Mouse (Mus musculus) gastrocnemius, adult 8-10 months (tissue): ENCODE data around the gene Vmn1r91. TPM values are rescaled to one million over a fixed set of nuclear protein-coding genes. Genes with fewer than 3 reads are reported as not detected.
"Not testable (repeated sequence)": the region's sequence is repeated elsewhere in the genome, so short reads cannot be mapped to it uniquely, and the experiment has no call there.

Source experiments
- DNase-seq, 2 experiments: peaks; one replicate each; pipeline ENCODE4 v3.0.0; 2022; ENCODE audit warnings: low spot score in 2 of 2
- total RNA-seq, 4 experiments: library from RNA; stranded (reverse); gene quantifications; 2 replicates each; pipeline ENCODE4 v1.2.4; 2022

Vmn1r91 gene
- not detected for total RNA-seq

DNA sequence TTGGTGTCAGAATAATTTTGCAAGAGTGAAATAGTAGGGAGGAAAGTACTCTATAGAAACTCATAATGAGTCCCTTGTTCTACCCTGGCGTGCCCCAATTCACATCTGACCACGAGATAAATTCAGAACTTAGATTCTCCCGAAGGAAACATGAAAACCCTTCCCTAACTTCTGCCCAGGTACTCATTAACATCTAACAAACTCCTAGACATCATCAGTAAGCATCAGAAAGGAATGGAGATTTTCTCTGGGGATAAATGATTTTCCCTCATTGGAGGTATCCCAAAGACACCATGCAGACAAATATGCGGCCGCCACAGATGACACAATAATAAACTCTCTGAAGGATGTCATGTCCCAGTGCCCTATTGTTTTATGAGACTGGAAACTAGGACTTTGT is at the start of gene Vmn1r91:
TSS of gene Vmn1r91 (plus strand) at position 301 of the 400 bp plus-strand sequence.
- not testable (repeated sequence) for DNase-seq

DNA sequence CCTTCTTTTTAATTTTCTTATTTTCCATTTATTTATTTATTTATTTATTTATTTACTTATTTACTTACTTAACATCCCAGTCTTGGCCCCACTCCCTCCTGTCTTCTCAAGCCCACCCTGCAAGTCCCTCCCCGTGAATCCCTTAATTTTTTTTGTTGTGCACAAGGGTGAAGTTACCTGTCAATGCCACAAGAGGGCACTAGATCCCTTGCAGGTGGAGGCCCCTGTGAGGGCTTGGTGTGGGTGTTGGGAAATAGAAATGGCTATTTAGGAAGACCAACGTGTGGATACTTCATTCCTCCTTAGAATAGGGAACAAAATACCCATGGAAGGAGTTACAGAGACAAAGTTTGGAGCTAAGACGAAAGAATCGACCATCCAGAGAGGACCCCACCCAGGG is 35.4 kb upstream of the Vmn1r91 start:
- not testable (repeated sequence) for DNase-seq

DNA sequence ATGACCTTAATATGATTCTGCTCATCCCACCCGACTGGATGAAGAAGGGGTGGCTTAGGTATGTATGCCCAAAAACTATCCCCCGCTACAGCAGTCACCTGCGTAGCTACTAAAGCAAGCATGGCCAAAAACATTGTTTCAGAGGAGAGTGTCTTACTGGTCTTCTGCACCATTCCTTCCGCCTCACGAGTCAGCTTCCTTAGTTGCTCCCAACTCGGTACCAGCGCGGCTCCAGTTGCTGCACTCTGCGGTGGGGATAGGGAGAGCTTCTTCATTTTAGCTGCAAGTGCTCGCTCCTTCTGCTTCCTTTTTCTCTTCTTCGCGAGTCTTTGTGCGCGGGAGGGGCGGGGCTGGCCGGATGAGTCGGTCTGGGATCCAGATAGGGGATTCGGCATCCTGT is 21.4 kb upstream of the Vmn1r91 start:
- not testable (repeated sequence) for DNase-seq

DNA sequence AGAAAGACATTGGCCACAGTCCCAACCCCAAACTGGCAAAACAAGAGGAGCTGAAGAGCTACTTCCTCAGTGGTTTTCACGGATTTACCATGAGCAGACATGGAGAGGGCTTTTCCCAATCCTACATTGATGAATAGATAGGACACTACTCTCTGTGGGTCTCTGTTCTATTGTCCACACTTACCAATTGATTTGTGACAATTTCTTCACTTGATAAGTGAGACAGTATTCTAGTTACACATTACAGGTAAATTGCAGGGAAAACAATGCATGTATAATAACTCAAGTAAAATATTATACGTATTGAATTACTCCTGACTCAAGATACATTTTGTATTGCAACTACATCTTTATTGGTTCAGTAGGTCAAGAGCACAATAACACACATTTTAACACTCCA is 23.0 kb downstream of the Vmn1r91 start, which contains the start of gene Gm16442:
TSS of gene Gm16442 (minus strand) at position 101 of the 400 bp plus-strand sequence.
- not testable (repeated sequence) for DNase-seq

DNA sequence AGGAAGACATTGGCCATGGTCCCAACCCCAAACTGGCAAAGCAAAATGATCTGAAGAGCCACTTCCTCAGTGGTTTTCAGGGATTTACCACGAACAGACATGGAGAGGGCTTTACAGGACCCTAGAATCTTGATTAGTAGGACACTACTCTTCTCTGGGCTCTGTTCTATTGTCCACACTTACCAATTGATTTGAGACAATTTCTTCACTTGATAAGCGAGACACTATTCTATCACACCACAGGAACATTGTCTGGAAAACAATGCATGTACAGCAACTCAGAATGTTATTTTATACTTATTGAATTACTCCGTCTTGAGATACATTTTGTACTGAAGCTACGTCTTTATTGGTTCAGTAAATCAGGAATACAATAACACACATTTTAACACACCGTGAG is 39.5 kb downstream of the Vmn1r91 start, which contains the start of gene Vmn1r93:
TSS of gene Vmn1r93 (minus strand) at position 101 of the 400 bp plus-strand sequence.
- not testable (repeated sequence) for DNase-seq

Other genes with a start within 250 kb of the Vmn1r91 start
- gene Gm19345, start 247.7 kb upstream of the Vmn1r91 start, total RNA-seq: not detected
- not detected for gene Ceacam16, start 238.4 kb upstream of the Vmn1r91 start, total RNA-seq
- gene Ceacam19, start 211.7 kb upstream of the Vmn1r91 start, total RNA-seq: not detected
- gene Pvr, start 178.5 kb upstream of the Vmn1r91 start, total RNA-seq: 1 to 10 TPM; 4.3 to 6.7 (median 4.9) TPM
- not detected for gene Igsf23, start 148.9 kb upstream of the Vmn1r91 start, total RNA-seq
- gene Ceacam20, start 134.3 kb upstream of the Vmn1r91 start, total RNA-seq: not detected
- not detected for gene Nlrp9b, start 108.2 kb upstream of the Vmn1r91 start, total RNA-seq
- gene Gm16442, start 22.9 kb downstream of the Vmn1r91 start, total RNA-seq: not detected
- gene Vmn1r93, start 39.4 kb downstream of the Vmn1r91 start, total RNA-seq: not detected
- gene Vmn1r94, start 68.7 kb downstream of the Vmn1r91 start, total RNA-seq: not detected
- gene Vmn1r95, start 94.0 kb downstream of the Vmn1r91 start, total RNA-seq: not detected
- gene Gm6164, start 105.9 kb downstream of the Vmn1r91 start, total RNA-seq: not detected
- not detected for gene Gm4498, start 134.1 kb downstream of the Vmn1r91 start, total RNA-seq
- gene Gm5890, start 163.2 kb downstream of the Vmn1r91 start, total RNA-seq: not detected
- not detected for gene Gm4133, start 234.4 kb downstream of the Vmn1r91 start, total RNA-seq